Mouse (Mus musculus) left cerebral cortex, postnatal 25 days (tissue): ENCODE measurements at regions not wholly inside any gene's neighbourhood (a gene's known extent, or its start where the extent isn't known, plus 50 kb on each side); places are given as distances from the start of the nearest gene placed in this dataset.

Experiments
- DNase-seq, 2 experiments: peaks; one replicate each; pipeline ENCODE4 v3.0.0; 2022; ENCODE audit warnings: low spot score in 2 of 2, mixed read lengths in 1 of 2
- intact Hi-C: fragments of 180-260 bp; cut with DNase I; formaldehyde crosslinking; loops from one replicate; pipeline ENCODE4 v1.15.1; 2025

- DNase-seq: no peak
- intact Hi-C loops: no loop called here
These were observed 162.3 kb upstream of the Hnrnpa3 start for GRCm38 (mm10) chr2:75496606-75497240.

- DNase-seq: no peak
- intact Hi-C loops: no loop called here
These were observed 148.8 kb upstream of the Hnrnpa3 start for GRCm38 (mm10) chr2:75510223-75510622.

DNA sequence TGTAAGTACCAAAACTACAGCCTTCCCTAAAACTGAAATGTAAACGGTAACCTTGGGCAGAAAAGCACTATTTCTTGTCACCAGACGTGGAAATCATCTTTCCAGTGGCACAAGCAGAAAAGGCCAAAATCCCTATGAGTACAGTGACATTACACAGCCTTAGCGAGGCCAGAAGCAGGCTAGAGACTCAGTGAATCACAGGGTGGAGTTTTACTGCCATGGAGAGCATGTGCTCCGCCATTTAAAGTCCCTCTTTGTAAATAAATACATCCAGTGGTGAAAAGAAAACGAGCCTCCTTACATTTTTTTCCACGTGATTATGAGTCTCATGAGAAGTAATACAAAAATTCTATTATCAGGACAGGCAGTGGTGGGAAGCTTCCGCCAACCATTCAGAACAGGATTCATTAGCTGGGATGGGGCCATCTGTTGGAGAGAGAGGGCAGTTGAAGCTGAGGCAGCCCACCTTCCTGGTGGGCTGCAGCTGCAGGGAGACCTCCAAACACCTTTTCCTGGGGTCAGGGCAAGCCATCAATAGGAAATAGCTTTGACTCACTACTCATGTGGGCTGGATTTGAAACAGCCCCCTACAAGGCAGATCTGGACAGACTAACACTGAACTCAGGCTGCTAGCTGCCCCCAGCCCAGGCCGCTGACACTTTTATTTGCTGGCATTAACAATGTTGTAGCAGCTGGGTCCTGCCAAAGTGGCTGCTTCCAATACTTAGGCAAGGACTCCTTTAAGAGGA is 146.5 kb upstream of the Hnrnpa3 start:
- no peak for DNase-seq
- intact Hi-C loops: no loop called here

GRCm38 (mm10) chr2:75514171-75514570 is 144.9 kb upstream of the Hnrnpa3 start:
- no peak for DNase-seq
- intact Hi-C loops: no loop called here

DNA sequence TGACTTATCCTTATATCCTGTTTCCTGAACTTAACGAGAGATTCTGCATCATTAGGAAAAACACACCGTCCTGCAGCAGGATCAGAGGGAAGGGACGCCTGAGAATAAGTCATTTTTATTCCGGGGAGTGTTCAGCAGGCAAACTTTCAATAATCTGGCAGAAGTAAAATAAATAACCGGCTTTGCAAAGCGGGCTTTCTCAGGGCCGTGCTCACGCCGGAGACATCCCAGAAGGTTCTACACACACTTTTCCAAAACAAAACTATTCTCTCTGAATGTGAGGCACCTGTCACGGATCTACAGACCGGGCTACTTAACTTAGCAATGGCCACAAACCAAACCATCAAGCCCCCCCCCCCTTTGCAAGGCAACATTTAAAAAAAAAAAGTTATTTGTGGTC is 142.8 kb upstream of the Hnrnpa3 start:
- no peak for DNase-seq
- intact Hi-C loops: no loop called here

GRCm38 (mm10) chr2:75517096-75517495 is 142.0 kb upstream of the Hnrnpa3 start:
- intact Hi-C loops: no loop called here

GRCm38 (mm10) chr2:75518607-75519006 is 140.5 kb upstream of the Hnrnpa3 start:
- intact Hi-C loops: no loop called here
- DNase-seq: no peak

More at GRCm38 (mm10) chr2:75517096-75517495, 142.0 kb upstream of the Hnrnpa3 start:
- peak in 1 of 2 experiments; percentile 2 for DNase-seq

GRCm38 (mm10) chr2:75525562-75525961 is 133.5 kb upstream of the Hnrnpa3 start:
- intact Hi-C loops: no loop called here
- no peak for DNase-seq

GRCm38 (mm10) chr2:75528706-75529105 is 130.4 kb upstream of the Hnrnpa3 start:
- DNase-seq: no peak
- intact Hi-C loops: no loop called here

DNA sequence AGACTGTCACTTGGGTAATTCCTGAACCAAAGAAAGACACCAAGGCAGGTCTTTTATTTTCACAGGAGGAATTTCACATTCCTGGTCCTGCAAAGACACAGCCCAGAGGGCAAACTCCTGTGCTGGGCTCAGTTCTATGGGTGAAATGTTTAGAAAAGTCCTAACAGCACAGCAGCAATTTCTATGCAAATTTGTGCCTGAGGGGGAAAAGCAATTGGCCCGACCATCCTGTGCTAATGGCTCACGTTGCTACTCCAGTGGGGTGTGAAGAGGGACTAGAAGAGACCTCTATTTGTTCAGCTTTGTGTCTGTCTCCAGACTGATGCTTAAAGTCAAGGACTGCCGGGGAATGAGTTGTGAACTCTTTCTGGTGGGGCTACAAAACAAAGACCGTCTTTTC is 120.9 kb upstream of the Hnrnpa3 start:
- intact Hi-C loops: no loop called here
- DNase-seq: no peak

GRCm38 (mm10) chr2:75539726-75540125 is 119.3 kb upstream of the Hnrnpa3 start:
- intact Hi-C loops: no loop called here
- DNase-seq: no peak

- DNase-seq: no peak
These were observed 116.7 kb upstream of the Hnrnpa3 start for GRCm38 (mm10) chr2:75542331-75542730.

DNA sequence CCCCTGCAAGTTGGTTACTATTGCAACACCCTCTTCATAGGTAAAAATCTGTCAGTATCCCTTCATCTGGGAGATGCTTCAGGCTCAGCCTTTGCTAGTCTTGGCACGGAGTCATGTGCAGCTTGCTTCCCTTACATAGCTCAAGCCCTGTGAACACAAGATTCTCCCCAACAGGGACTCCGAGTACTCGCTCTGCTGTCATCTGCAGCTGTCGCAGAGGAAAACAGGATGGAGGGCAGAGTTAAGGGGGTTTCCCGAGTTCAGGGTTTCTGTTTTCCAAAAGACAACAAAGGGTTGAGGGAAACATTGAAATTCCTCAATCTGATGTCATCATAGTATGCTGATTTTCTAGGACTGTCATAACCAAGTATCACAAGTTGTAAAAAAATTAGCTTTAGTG is 116.3 kb upstream of the Hnrnpa3 start:
- DNase-seq: peak in 1 of 2 experiments; percentile 11
- intact Hi-C loops: no loop called here

More at GRCm38 (mm10) chr2:75542331-75542730, 116.7 kb upstream of the Hnrnpa3 start:
- intact Hi-C loops: no loop called here

DNA sequence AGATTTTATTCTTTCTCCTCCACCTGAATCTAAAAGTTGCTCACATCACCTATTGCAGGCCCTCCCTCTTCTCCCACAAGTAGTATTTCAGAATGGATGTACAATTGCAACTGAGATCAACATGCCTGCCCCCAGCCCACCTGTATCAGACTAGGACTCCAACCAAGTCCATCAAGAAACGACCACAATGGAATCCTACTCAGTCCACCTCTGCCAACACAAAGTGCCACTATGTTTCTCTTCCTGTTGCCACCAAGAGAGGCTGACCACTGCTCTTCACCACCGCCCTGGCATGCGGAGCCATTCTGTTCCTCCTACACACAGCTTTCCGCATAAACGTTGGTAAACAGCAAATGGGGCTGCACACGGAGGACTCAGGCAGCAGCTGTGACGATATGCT is 113.1 kb upstream of the Hnrnpa3 start:
- intact Hi-C loops: no loop called here
- DNase-seq: no peak

- DNase-seq: no peak
These were observed 103.4 kb upstream of the Hnrnpa3 start for GRCm38 (mm10) chr2:75555676-75556075.

DNA sequence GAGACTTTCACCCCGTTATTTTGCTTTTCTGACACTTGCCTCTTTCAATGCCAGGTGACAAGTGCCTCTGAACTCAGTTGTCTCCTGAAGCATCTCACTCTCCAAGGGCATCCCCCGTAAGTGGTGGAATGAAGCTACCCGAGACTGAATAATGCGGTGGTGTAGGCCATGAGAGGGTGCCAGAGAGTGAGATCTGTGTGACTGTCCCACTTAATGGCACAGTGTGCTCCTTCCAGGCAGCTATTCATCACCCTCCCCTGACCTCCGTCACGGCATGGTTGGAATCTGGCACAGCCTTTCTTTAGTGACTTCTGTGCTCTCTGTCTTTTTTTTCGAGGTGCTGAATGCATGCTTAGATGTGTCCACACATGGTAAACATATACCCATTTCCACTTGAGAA is 102.3 kb upstream of the Hnrnpa3 start:
- DNase-seq: no peak
- intact Hi-C loops: no loop called here

More at GRCm38 (mm10) chr2:75555676-75556075, 103.4 kb upstream of the Hnrnpa3 start:
- intact Hi-C loops: no loop called here

DNA sequence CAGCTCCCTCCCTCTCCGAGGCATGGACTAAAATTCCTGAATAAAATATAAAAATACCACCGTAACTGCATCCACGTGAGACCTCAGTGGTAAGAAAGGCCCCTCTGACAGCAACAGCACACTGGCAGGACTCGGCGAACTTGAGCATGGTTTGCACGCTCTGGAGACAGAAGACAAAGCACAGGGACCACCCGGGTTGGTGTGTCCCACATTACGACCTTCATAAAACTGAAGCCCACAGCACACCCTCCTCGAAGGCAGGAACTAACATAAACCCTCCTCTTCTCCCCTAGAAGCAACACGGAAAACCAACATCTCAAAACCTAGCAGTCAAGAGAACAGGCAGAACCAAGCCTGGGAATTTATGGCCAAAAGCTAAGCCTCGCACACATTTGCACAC is 101.7 kb upstream of the Hnrnpa3 start:
- no peak for DNase-seq
- intact Hi-C loops: no loop called here

- intact Hi-C loops: no loop called here
- no peak for DNase-seq
These were observed 99.1 kb upstream of the Hnrnpa3 start for GRCm38 (mm10) chr2:75559920-75560319.

GRCm38 (mm10) chr2:75563253-75563913 is 95.7 kb upstream of the Hnrnpa3 start:
- no peak for DNase-seq
- intact Hi-C loops: no loop called here

DNA sequence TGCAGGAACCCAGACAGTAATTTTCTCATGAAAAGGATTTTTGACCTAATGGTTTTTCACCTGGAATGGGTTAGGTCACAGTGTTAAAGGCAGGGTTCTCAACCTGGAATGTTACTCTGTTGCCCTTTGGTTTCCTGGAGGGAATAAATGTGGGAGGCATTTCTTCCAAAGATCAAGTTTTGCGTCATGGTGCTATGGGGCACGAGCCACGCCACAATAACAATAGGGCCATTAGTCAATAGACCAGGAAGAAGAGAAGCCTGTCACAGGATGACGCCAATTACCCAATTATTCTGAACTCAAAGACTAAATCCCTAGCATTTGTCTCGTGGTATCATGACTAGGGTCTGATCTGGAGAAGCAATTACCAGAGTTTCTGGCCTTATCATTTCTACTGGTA is 94.3 kb upstream of the Hnrnpa3 start:
- intact Hi-C loops: no loop called here
- no peak for DNase-seq

- DNase-seq: no peak
- intact Hi-C loops: no loop called here
These were observed 91.9 kb upstream of the Hnrnpa3 start for GRCm38 (mm10) chr2:75567131-75567530.
